Mouse (Mus musculus) intestine, embryonic 14.5 days (tissue): Measurements from ENCODE around the gene Dact3. TPM values are rescaled to one million over a fixed set of nuclear protein-coding genes. Genes with fewer than 3 reads are reported as not detected.

ENCODE experiments used
- ATAC-seq: fragments of 200-750 bp; cut with Nextera tagmentation; replicated peaks from 2 replicates; pipeline ENCODE4 v1.8.0; 2017; ENCODE audit warnings: low read depth, moderate number of reproducible peaks, moderate TSS enrichment, moderate library complexity; ENCODE audit not compliant: low FRiP score, low TSS enrichment
- DNase-seq: peaks from one replicate; pipeline ENCODE4 v3.0.0-alpha.2; 2018; ENCODE audit warnings: low spot score
- H3K27ac ChIP-seq: fragments of 300-500 bp; sonication (generic); 2 replicates; pipeline ENCODE4 v1.5.1; 2014; ENCODE audit warnings: low read depth, mild to moderate bottlenecking, control low read depth
- H3K27me3 ChIP-seq: fragments of 300-500 bp; sonication (generic); replicated peaks from 2 replicates; pipeline ENCODE4 v1.6.1; 2014; ENCODE audit warnings: low read length, control low read depth; ENCODE audit not compliant: control insufficient read depth, insufficient read depth
- H3K36me3 ChIP-seq: fragments of 300-500 bp; sonication (generic); 2 replicates; pipeline ENCODE4 v1.6.1; 2014; ENCODE audit warnings: low read length, control low read depth; ENCODE audit not compliant: control insufficient read depth, insufficient read depth
- H3K4me1 ChIP-seq: fragments of 300-500 bp; sonication (generic); replicated peaks from 2 replicates; pipeline ENCODE4 v1.6.1; 2014; ENCODE audit warnings: low read length, control low read depth, mixed read lengths; ENCODE audit not compliant: control insufficient read depth, insufficient read depth
- H3K4me2 ChIP-seq: fragments of 300-500 bp; sonication (generic); 2 replicates; pipeline ENCODE4 v1.6.1; 2014; ENCODE audit warnings: low read length
- H3K4me3 ChIP-seq: fragments of 300-500 bp; sonication (generic); 2 replicates; pipeline ENCODE4 v1.5.1; 2014; ENCODE audit warnings: low read depth, low read length, control low read depth, mixed read lengths
- H3K9ac ChIP-seq: fragments of 300-500 bp; sonication (generic); 2 replicates; pipeline ENCODE4 v1.6.1; 2014; ENCODE audit warnings: mild to moderate bottlenecking, low read length
- H3K9me3 ChIP-seq: fragments of 300-500 bp; sonication (generic); 2 replicates; pipeline ENCODE4 v1.6.1; 2016; ENCODE audit warnings: low read length, control low read depth; ENCODE audit not compliant: control insufficient read depth
- WGBS: fragments of 180-500 bp; shearing (Covaris S2); extraction: QIAGEN DNeasy Blood & Tissue Kit; methylation state at CpG from one replicate; pipeline ENCODE4 v1.1.7; 2014; 5-methylcytosine and 5-hydroxymethylcytosine counted together
- polyA plus RNA-seq: library from polyadenylated mRNA; unstranded; fragments of >200 nt; fragmentation: Nextera tagmentation; extraction: Ambion mirVana; gene quantifications from 2 replicates; pipeline ENCODE4 v1.2.1, GENCODE M21; 2014

Gene Dact3
- polyA plus RNA-seq, 1 experiment from 2014 or later: 5.5 TPM

GRCm38 (mm10) chr7:16879796-16880547, 4.9 kb downstream of the Dact3 start:
- H3K4me2 ChIP-seq: peak overlapping the region; percentile 15; the same call in 1 of the 2 replicates

DNA sequence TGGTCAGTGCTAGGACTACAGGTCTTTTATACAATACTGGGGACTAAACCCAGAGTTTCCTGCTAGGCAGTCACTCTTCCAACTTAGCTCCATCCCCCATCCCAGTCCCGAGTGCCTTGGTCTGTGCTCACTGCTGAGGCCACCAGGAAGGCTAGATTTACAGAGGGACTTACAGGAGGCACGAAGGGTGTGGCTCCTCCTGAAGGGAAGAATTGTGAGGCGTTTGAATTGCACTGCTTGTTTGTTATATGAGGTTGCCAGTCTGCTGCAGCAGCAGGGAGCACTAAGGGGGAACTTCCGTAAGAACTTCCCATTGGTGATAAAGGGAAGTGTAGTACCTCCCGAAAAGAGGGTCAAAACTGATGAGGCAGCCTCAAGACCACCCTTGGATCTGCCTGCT, 5.5 kb downstream of the Dact3 start:
- 0 out of 2 replicates have a peak overlapping the region, but pooled peaks have one; percentile 2 for H3K9ac ChIP-seq
- DNase-seq: no peak
- WGBS: 24% methylated on average over 5 of the region's 5 CpGs
- H3K27ac ChIP-seq: peak overlapping the region; percentile 70
- H3K4me2 ChIP-seq: peak overlapping the region; percentile 15; the same call in 1 of the 2 replicates
- 0 out of 2 replicates have a peak, but pooled peaks cover 2% of the 10 kb centered on the region for H3K27me3 ChIP-seq
- H3K4me1 ChIP-seq: peaks cover 15% of the 10 kb centered on the region; the same call in 1 of the 2 replicates
- no peak overlapping the region for H3K4me3 ChIP-seq
- H3K9me3 ChIP-seq: peaks cover 9% of the 10 kb centered on the region
- H3K36me3 ChIP-seq: peaks cover 25% of the 10 kb centered on the region
- ATAC-seq: no peak

More at GRCm38 (mm10) chr7:16879796-16880547, 4.9 kb downstream of the Dact3 start:
- Histone ChIP-seq H3K27me3 (no peaks in the 10 kb centered on the region), H3K9ac (0 out of 2 replicates have a peak overlapping the region, but pooled peaks have one; percentile 2), H3K4me3 (no peak overlapping the region), H3K4me1 (peaks cover 15% of the 10 kb centered on the region; the same call in 1 of the 2 replicates), H3K27ac (peak overlapping the region; percentile 70), H3K9me3 (peaks cover 3% of the 10 kb centered on the region), H3K36me3 (peaks cover 18% of the 10 kb centered on the region)
- ATAC-seq (0 out of 2 replicates have a peak, but pooled peaks have one; percentile 11), DNase-seq (no peak)
- 25% methylated on average over 9 of the region's 9 CpGs for WGBS

DNA sequence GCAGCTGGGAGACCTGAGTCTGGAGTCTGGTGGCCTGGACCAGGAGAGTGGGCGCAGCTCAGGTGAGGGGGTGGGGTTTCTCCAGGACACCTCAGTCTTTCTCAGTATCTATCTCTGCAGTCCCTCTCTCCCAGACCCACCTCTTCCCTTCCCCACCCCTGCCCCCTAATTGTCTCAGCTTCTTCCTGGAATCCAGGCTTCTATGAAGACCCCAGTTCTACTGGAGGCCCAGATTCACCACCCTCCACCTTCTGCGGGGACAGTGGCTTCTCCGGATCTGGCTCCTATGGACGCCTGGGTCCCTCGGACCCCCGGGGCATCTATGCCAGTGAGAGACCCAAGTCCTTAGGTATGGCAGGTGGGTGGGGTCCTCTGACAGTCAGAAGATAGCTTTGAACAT, 8.0 kb downstream of the Dact3 start:
- Histone ChIP-seq H3K27ac (no peak overlapping the region), H3K9ac (no peak overlapping the region), H3K4me1 (peaks cover 8% of the 10 kb centered on the region; the same call in 1 of the 2 replicates), H3K4me3 (no peak overlapping the region), H3K4me2 (no peak overlapping the region), H3K36me3 (peaks cover 45% of the 10 kb centered on the region), H3K27me3 (0 out of 2 replicates have a peak, but pooled peaks cover 5% of the 10 kb centered on the region), H3K9me3 (peaks cover 16% of the 10 kb centered on the region)
- DNase-seq (no peak), ATAC-seq (no peak)
- 95% methylated on average over 6 of the region's 6 CpGs for WGBS

- 0 out of 2 replicates have a peak, but pooled peaks cover 5% of the 10 kb centered on the region for H3K27me3 ChIP-seq
- peaks cover 8% of the 10 kb centered on the region; the same call in 1 of the 2 replicates for H3K4me1 ChIP-seq
- no peak overlapping the region for H3K4me2 ChIP-seq
- DNase-seq (no peak), ATAC-seq (no peak)
- 60% methylated on average over 4 of the region's 4 CpGs for WGBS
- H3K4me3 ChIP-seq: no peak overlapping the region
- H3K27ac ChIP-seq: no peak overlapping the region
- H3K9me3 ChIP-seq: peaks cover 16% of the 10 kb centered on the region
- no peak overlapping the region for H3K9ac ChIP-seq
- peaks cover 41% of the 10 kb centered on the region for H3K36me3 ChIP-seq
These were observed 9.2 kb downstream of the Dact3 start for GRCm38 (mm10) chr7:16884334-16884733.

DNA sequence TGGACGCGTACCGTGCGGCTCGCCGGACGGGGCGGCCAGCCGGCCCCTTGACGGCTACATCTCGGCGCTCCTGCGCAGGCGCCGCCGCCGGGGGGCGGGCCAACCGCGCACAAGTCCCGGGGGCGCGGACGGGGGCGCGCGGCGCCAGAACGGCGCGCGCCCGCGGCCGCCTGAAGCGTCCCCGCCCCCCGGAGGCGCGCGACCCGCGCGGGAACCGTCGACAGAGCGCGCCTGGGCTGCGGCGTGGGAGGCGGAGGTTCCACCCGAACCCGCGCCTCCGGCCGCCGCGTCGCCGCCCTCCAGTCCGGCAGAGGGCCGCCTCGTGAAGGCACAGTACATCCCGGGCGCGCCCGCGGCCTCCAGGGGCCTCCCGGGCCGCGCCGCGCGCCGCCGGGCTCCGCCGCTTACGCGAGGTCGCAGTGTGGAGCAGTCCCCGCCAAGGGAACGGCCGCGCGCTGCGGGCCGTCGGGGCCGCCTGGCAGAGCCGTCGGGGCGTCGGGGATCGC, 10.2 kb downstream of the Dact3 start:
- Histone ChIP-seq H3K9ac (no peak overlapping the region), H3K4me3 (peak overlapping the region; percentile 23), H3K4me2 (peak overlapping the region; percentile 28), H3K4me1 (peaks cover 8% of the 10 kb centered on the region; the same call in 1 of the 2 replicates), H3K9me3 (peaks cover 16% of the 10 kb centered on the region), H3K27me3 (0 out of 2 replicates have a peak, but pooled peaks cover 5% of the 10 kb centered on the region), H3K27ac (no peak overlapping the region), H3K36me3 (peaks cover 38% of the 10 kb centered on the region)
- ATAC-seq (0 out of 2 replicates have a peak, but pooled peaks have one; percentile 26), DNase-seq (no peak)
- WGBS: 34% methylated on average over 59 of the region's 95 CpGs

DNA sequence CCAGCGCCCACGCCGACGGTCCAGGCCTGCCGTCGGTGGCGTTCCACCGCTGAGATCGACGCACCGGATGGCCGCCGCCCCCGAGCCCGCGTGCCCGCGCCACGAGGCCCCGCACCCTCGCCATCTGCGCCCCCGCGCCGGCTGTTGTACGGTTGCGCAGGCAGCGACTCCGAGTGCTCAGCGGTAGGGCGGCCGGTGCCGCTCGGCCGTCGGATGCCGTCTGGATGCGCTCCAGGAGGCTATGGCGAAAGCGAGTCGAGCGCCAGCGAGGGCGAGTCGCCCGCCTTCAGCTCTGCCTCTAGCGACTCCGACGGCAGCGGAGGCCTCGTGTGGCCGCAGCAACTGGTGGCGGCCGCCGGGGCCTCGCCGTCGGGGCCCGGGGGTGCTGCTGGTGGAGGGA, 10.8 kb downstream of the Dact3 start:
- no peak for ATAC-seq
- H3K27ac ChIP-seq: no peak overlapping the region
- whole genome bisulfite sequencing: 55% methylated on average over 59 of the region's 59 CpGs
- H3K4me1 ChIP-seq: peaks cover 3% of the 10 kb centered on the region; the same call in 1 of the 2 replicates
- DNase-seq: no peak
- H3K36me3 ChIP-seq: peaks cover 38% of the 10 kb centered on the region
- no peak overlapping the region for H3K4me2 ChIP-seq
- no peak overlapping the region for H3K4me3 ChIP-seq
- 0 out of 2 replicates have a peak, but pooled peaks cover 5% of the 10 kb centered on the region for H3K27me3 ChIP-seq
- peaks cover 16% of the 10 kb centered on the region for H3K9me3 ChIP-seq
- no peak overlapping the region for H3K9ac ChIP-seq

DNA sequence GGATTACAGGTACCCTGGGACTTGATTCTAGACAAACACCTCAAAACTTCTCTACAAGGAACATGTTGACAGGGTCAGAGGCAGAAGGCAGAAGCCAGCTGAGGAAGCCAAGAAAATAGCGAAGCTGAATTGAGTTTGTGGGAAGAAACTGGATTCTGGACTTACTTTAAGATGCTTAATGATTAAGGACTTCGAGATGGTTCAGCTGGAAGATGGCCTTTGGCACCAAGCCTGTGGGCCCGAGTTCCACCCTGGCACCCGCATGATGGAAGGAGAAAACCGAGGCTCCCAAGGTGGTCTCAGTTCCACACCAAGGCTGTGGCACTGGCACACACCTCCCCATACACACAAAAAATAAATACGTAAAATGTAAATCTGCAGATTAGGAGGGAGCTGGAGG, 15.4 kb downstream of the Dact3 start:
- Histone ChIP-seq H3K4me3 (no peak overlapping the region), H3K4me1 (peaks cover 24% of the 10 kb centered on the region), H3K9ac (no peak overlapping the region), H3K36me3 (peaks cover 21% of the 10 kb centered on the region), H3K4me2 (peak overlapping the region; percentile 63), H3K27me3 (peaks cover 11% of the 10 kb centered on the region; the same call in 1 of the 2 replicates), H3K27ac (peak overlapping the region; percentile 94), H3K9me3 (peaks cover 7% of the 10 kb centered on the region)
- peak; percentile 74 for DNase-seq
- 23% methylated on average over 6 of the region's 6 CpGs for WGBS
- no peak for ATAC-seq

- peak; percentile 68 for ATAC-seq
- peak overlapping the region; percentile 63 for H3K4me2 ChIP-seq
- peaks cover 3% of the 10 kb centered on the region for H3K9me3 ChIP-seq
- H3K36me3 ChIP-seq: peaks cover 16% of the 10 kb centered on the region
- peak; percentile 91 for DNase-seq
- no peak overlapping the region for H3K4me3 ChIP-seq
- H3K27me3 ChIP-seq: peaks cover 7% of the 10 kb centered on the region; the same call in 1 of the 2 replicates
- H3K9ac ChIP-seq: no peak overlapping the region
- H3K4me1 ChIP-seq: peaks cover 24% of the 10 kb centered on the region
- H3K27ac ChIP-seq: peak overlapping the region; percentile 94
- 3% methylated on average over 23 of the region's 23 CpGs for WGBS
These were observed 15.8 kb downstream of the Dact3 start for GRCm38 (mm10) chr7:16890944-16891343.
